Mouse (Mus musculus): Measurements from ENCODE around the gene Zfp639. TPM values are rescaled to one million over a fixed set of nuclear protein-coding genes. Genes with fewer than 3 reads are reported as not detected.

Gene Zfp639
- polyA plus RNA-seq, 1 experiment from 2014 or later: 33.9 TPM

GRCm38 (mm10) chr3:32473184-32473583, 36.9 kb upstream of the Zfp639 start:
- Histone ChIP-seq H3K4me1 (ENCODE audit: insufficient read depth, low read depth, low read length) (no peaks in the 10 kb centered on the region), H3K4me2 (replicated peaks; ENCODE audit: low read depth, low read length) (no peak overlapping the region), H3K4me3 (ENCODE audit: low read depth, low read length) (no peak overlapping the region), H3K27ac (ENCODE audit: low read length) (no peak overlapping the region), H3K9ac (replicated peaks; ENCODE audit: low read depth) (no peak overlapping the region), H3K9me3 (ENCODE audit: low read length) (no peaks in the 10 kb centered on the region), H3K27me3 (replicated peaks; ENCODE audit: insufficient read depth, low read length) (no peaks in the 10 kb centered on the region), H3K36me3 (ENCODE audit: insufficient read depth, low read length) (no peaks in the 10 kb centered on the region)
- ATAC-seq: no peak
- no peak for DNase-seq (ENCODE audit: low spot score)
- 74% methylated on average over 10 of the region's 10 CpGs for WGBS
- TF ChIP-seq CTCF (IDR thresholded peaks at IDR 0.05) (no peak), EP300 (IDR thresholded peaks at IDR 0.05) (no peak)

GRCm38 (mm10) chr3:32479961-32480360, 30.1 kb upstream of the Zfp639 start:
- H3K4me1 ChIP-seq (ENCODE audit: insufficient read depth, low read depth, low read length): no peaks in the 10 kb centered on the region
- DNase-seq (ENCODE audit: low spot score) (no peak), ATAC-seq (no peak)
- H3K27me3 ChIP-seq (replicated peaks; ENCODE audit: insufficient read depth, low read length): no peaks in the 10 kb centered on the region
- TF ChIP-seq CTCF (IDR thresholded peaks at IDR 0.05) (no peak), EP300 (IDR thresholded peaks at IDR 0.05) (no peak)
- H3K4me2 ChIP-seq (replicated peaks; ENCODE audit: low read depth, low read length): no peak overlapping the region
- H3K9me3 ChIP-seq (ENCODE audit: low read length): no peaks in the 10 kb centered on the region
- 86% methylated on average over 7 of the region's 7 CpGs for WGBS
- H3K36me3 ChIP-seq (ENCODE audit: insufficient read depth, low read length): no peaks in the 10 kb centered on the region
- no peak overlapping the region for H3K9ac ChIP-seq (replicated peaks; ENCODE audit: low read depth)
- no peak overlapping the region for H3K27ac ChIP-seq (ENCODE audit: low read length)
- no peak overlapping the region for H3K4me3 ChIP-seq (ENCODE audit: low read depth, low read length)

- Histone ChIP-seq H3K4me1 (ENCODE audit: insufficient read depth, low read depth, low read length) (no peaks in the 10 kb centered on the region), H3K36me3 (ENCODE audit: insufficient read depth, low read length) (no peaks in the 10 kb centered on the region), H3K4me3 (ENCODE audit: low read depth, low read length) (no peak overlapping the region), H3K9ac (replicated peaks; ENCODE audit: low read depth) (no peak overlapping the region), H3K27ac (ENCODE audit: low read length) (no peak overlapping the region), H3K9me3 (ENCODE audit: low read length) (no peaks in the 10 kb centered on the region), H3K4me2 (replicated peaks; ENCODE audit: low read depth, low read length) (no peak overlapping the region), H3K27me3 (replicated peaks; ENCODE audit: insufficient read depth, low read length) (no peaks in the 10 kb centered on the region)
- TF ChIP-seq CTCF (IDR thresholded peaks at IDR 0.05) (no peak), EP300 (IDR thresholded peaks at IDR 0.05) (no peak)
- ATAC-seq (no peak), DNase-seq (ENCODE audit: low spot score) (no peak)
- 70% methylated on average over 3 of the region's 3 CpGs for WGBS
These were observed 27.0 kb upstream of the Zfp639 start for GRCm38 (mm10) chr3:32483035-32483434.

GRCm38 (mm10) chr3:32486543-32486942, 23.5 kb upstream of the Zfp639 start:
- ATAC-seq: no peak
- DNase-seq (ENCODE audit: low spot score): no peak
- 67% methylated on average over 4 of the region's 4 CpGs for WGBS

GRCm38 (mm10) chr3:32488172-32488571, 21.9 kb upstream of the Zfp639 start:
- DNase-seq (ENCODE audit: low spot score) (no peak), ATAC-seq (no peak)
- H3K9me3 ChIP-seq (ENCODE audit: low read length): no peaks in the 10 kb centered on the region
- no peak overlapping the region for H3K9ac ChIP-seq (replicated peaks; ENCODE audit: low read depth)
- H3K4me2 ChIP-seq (replicated peaks; ENCODE audit: low read depth, low read length): no peak overlapping the region
- H3K27ac ChIP-seq (ENCODE audit: low read length): no peak overlapping the region
- no peak overlapping the region for H3K4me3 ChIP-seq (ENCODE audit: low read depth, low read length)
- no peaks in the 10 kb centered on the region for H3K36me3 ChIP-seq (ENCODE audit: insufficient read depth, low read length)
- H3K4me1 ChIP-seq (ENCODE audit: insufficient read depth, low read depth, low read length): no peaks in the 10 kb centered on the region
- TF ChIP-seq CTCF (IDR thresholded peaks at IDR 0.05) (no peak), EP300 (IDR thresholded peaks at IDR 0.05) (no peak)
- 74% methylated on average over 6 of the region's 6 CpGs for WGBS
- H3K27me3 ChIP-seq (replicated peaks; ENCODE audit: insufficient read depth, low read length): no peaks in the 10 kb centered on the region

More at GRCm38 (mm10) chr3:32486543-32486942, 23.5 kb upstream of the Zfp639 start:
- Histone ChIP-seq H3K9ac (replicated peaks; ENCODE audit: low read depth) (no peak overlapping the region), H3K4me1 (ENCODE audit: insufficient read depth, low read depth, low read length) (no peaks in the 10 kb centered on the region), H3K9me3 (ENCODE audit: low read length) (no peaks in the 10 kb centered on the region), H3K4me3 (ENCODE audit: low read depth, low read length) (no peak overlapping the region), H3K27ac (ENCODE audit: low read length) (no peak overlapping the region), H3K36me3 (ENCODE audit: insufficient read depth, low read length) (no peaks in the 10 kb centered on the region), H3K27me3 (replicated peaks; ENCODE audit: insufficient read depth, low read length) (no peaks in the 10 kb centered on the region), H3K4me2 (replicated peaks; ENCODE audit: low read depth, low read length) (no peak overlapping the region)
- no peak for TF ChIP-seq CTCF (IDR thresholded peaks at IDR 0.05)
- TF ChIP-seq EP300 (IDR thresholded peaks at IDR 0.05): no peak

GRCm38 (mm10) chr3:32490076-32490927, 19.8 kb upstream of the Zfp639 start:
- 73% methylated on average over 15 of the region's 15 CpGs for WGBS
- no peak for DNase-seq (ENCODE audit: low spot score)
- ATAC-seq: no peak
- Histone ChIP-seq H3K27ac (ENCODE audit: low read length) (no peak overlapping the region), H3K4me3 (ENCODE audit: low read depth, low read length) (no peak overlapping the region), H3K9ac (replicated peaks; ENCODE audit: low read depth) (no peak overlapping the region), H3K4me1 (ENCODE audit: insufficient read depth, low read depth, low read length) (no peaks in the 10 kb centered on the region), H3K9me3 (ENCODE audit: low read length) (no peaks in the 10 kb centered on the region), H3K36me3 (ENCODE audit: insufficient read depth, low read length) (no peaks in the 10 kb centered on the region), H3K27me3 (replicated peaks; ENCODE audit: insufficient read depth, low read length) (no peaks in the 10 kb centered on the region), H3K4me2 (replicated peaks; ENCODE audit: low read depth, low read length) (no peak overlapping the region)
- no peak for TF ChIP-seq CTCF (IDR thresholded peaks at IDR 0.05)
- TF ChIP-seq EP300 (IDR thresholded peaks at IDR 0.05): no peak
